In the genomic region with DNA sequence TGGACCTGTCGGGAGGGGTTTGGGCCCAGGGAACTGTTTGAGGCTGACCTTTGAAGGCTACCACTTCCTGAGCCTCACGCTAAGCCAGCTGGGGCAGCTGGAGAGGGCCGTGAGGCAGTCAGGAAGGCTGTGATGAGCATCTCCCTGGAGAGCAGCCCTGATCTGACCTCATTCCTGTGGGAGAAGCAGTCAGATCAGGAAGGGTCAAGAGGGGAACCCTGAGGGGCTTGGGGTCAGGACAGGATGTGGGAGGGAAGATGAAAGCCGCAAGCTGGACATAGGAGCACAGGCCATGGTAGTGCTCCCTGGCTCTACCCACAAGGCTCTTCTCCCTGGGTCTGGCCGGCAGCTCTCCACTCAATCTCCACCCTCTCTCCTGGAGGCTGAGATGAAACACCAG, we compare ENCODE assay signal across 14 mouse cellular contexts. TPM values are rescaled to one million over a fixed set of nuclear protein-coding genes. Genes with fewer than 3 reads are reported as not detected.
DNase-seq lines count a peak whose midpoint lies in the region; ATAC-seq and TF ChIP-seq lines count a peak whose summit lies in the region.
"Had no signal": no experiment of that assay in that cellular context is flagged by ENCODE, and none has a peak within 500 bp of the region (broad histone marks: within the 10 kb centered on the region; RNA-seq: fewer than 3 reads in every experiment).

No protein-coding gene starts in this region.

- ATAC-seq in midbrain, embryonic 11.5 days (ENCODE audit: low FRiP score) = peak; percentile 30; the same call in 1 of the 2 replicates
- ATAC-seq in midbrain, embryonic 16.5 days = no peak
- ATAC-seq in kidney, embryonic 15.5 days (replicated peaks; ENCODE audit: low FRiP score) = 0 out of 2 replicates have a peak, but pooled peaks have one; percentile 7
- ATAC-seq in frontal cortex, adult (ENCODE audit: low TSS enrichment) = no peak

- no peak overlapping the region for H3K4me3 ChIP-seq in gastrocnemius, adult 2 months
- H3K4me3 ChIP-seq in midbrain, embryonic 11.5 days (ENCODE audit: low read depth, low read length) = no peak overlapping the region
- no peak overlapping the region for H3K4me3 ChIP-seq in midbrain, embryonic 16.5 days (ENCODE audit: low read depth, low read length)
- H3K4me3 ChIP-seq in kidney, embryonic 15.5 days (replicated peaks) = no peak overlapping the region
- H3K4me3 ChIP-seq: liver, embryonic 15.5 days; midbrain, embryonic 13.5 days; neural tube, embryonic 12.5 days had no signal

- H3K9ac ChIP-seq in midbrain, embryonic 11.5 days (ENCODE audit: low read length) = no peak overlapping the region
- H3K9ac ChIP-seq in midbrain, embryonic 16.5 days (ENCODE audit: low read depth, low read length) = no peak overlapping the region
- no peak overlapping the region for H3K9ac ChIP-seq in kidney, embryonic 15.5 days
- H3K9ac ChIP-seq: liver, embryonic 15.5 days; midbrain, embryonic 13.5 days; neural tube, embryonic 12.5 days had no signal

- H3K4me2 ChIP-seq in midbrain, embryonic 11.5 days = no peak overlapping the region
- no peak overlapping the region for H3K4me2 ChIP-seq in midbrain, embryonic 16.5 days (ENCODE audit: low read length)
- H3K4me2 ChIP-seq in kidney, embryonic 15.5 days = no peak overlapping the region
- H3K4me2 ChIP-seq: liver, embryonic 15.5 days; midbrain, embryonic 13.5 days; neural tube, embryonic 12.5 days had no signal

- intact Hi-C loops in gastrocnemius, adult 2 months (cut with DNase I) = no loop called here

- TF ChIP-seq CTCF in gastrocnemius, adult 2 months (IDR thresholded peaks at IDR 0.05) = no peak

- no peaks in the 10 kb centered on the region for H3K27me3 ChIP-seq in midbrain, embryonic 11.5 days (ENCODE audit: control insufficient read depth, insufficient read depth, low read length)
- no peaks in the 10 kb centered on the region for H3K27me3 ChIP-seq in midbrain, embryonic 16.5 days (ENCODE audit: control insufficient read depth, insufficient read depth, low read depth, low read length)
- peaks cover 33% of the 10 kb centered on the region for H3K27me3 ChIP-seq in kidney, embryonic 15.5 days
- H3K27me3 ChIP-seq: liver, embryonic 15.5 days; midbrain, embryonic 13.5 days; neural tube, embryonic 12.5 days had no signal

- DNase-seq in gastrocnemius, adult 2 months = peak; percentile 16
- DNase-seq in gastrocnemius, postnatal 10 days = no peak
- peak; percentile 56 for DNase-seq in midbrain, embryonic 11.5 days (ENCODE audit: low spot score, missing footprints)
- DNase-seq in mesoderm, embryonic 11.5 days (ENCODE audit: low read depth, low spot score) = peak; percentile 51
- DNase-seq in cerebellum, postnatal 25 days = no peak
- DNase-seq: adrenal gland, postnatal 25 days; B cell, adult 2 months; cerebellum, postnatal 36 days had no signal

- H3K27ac ChIP-seq in gastrocnemius, adult 2 months = no peak overlapping the region
- no peak overlapping the region for H3K27ac ChIP-seq in midbrain, embryonic 11.5 days (ENCODE audit: low read depth, low read length)
- no peak overlapping the region for H3K27ac ChIP-seq in midbrain, embryonic 16.5 days (ENCODE audit: low read length)
- H3K27ac ChIP-seq in kidney, embryonic 15.5 days = no peak overlapping the region
- H3K27ac ChIP-seq: liver, embryonic 15.5 days; midbrain, embryonic 13.5 days; neural tube, embryonic 12.5 days had no signal

- WGBS in midbrain, embryonic 11.5 days = 39% methylated on average over 5 of the region's 5 CpGs
- 52% methylated on average over 5 of the region's 5 CpGs for WGBS in midbrain, embryonic 16.5 days
- WGBS in kidney, embryonic 15.5 days = 26% methylated on average over 5 of the region's 5 CpGs

- no peaks in the 10 kb centered on the region for H3K36me3 ChIP-seq in midbrain, embryonic 11.5 days (ENCODE audit: control insufficient read depth, insufficient read depth, low read length)
- H3K36me3 ChIP-seq in midbrain, embryonic 16.5 days (ENCODE audit: control insufficient read depth, insufficient read depth, low read length) = peaks cover 2% of the 10 kb centered on the region; the same call in 1 of the 2 replicates
- peaks cover 19% of the 10 kb centered on the region for H3K36me3 ChIP-seq in kidney, embryonic 15.5 days
- H3K36me3 ChIP-seq: neural tube, embryonic 12.5 days had no signal

- H3K9me3 ChIP-seq in midbrain, embryonic 11.5 days (ENCODE audit: control insufficient read depth, low read length) = no peaks in the 10 kb centered on the region
- H3K9me3 ChIP-seq in midbrain, embryonic 16.5 days (replicated peaks; ENCODE audit: control insufficient read depth, low read length, poor library complexity, severe bottlenecking) = no peaks in the 10 kb centered on the region
- H3K9me3 ChIP-seq in kidney, embryonic 15.5 days (replicated peaks) = no peaks in the 10 kb centered on the region
- H3K9me3 ChIP-seq: liver, embryonic 15.5 days; midbrain, embryonic 13.5 days; neural tube, embryonic 12.5 days had no signal

- H3K4me1 ChIP-seq in midbrain, embryonic 11.5 days (ENCODE audit: control insufficient read depth, insufficient read depth, low read length) = peaks cover 2% of the 10 kb centered on the region; the same call in 1 of the 2 replicates
- peaks cover 1% of the 10 kb centered on the region for H3K4me1 ChIP-seq in midbrain, embryonic 16.5 days (ENCODE audit: control insufficient read depth, insufficient read depth, low read length)
- H3K4me1 ChIP-seq in kidney, embryonic 15.5 days = peaks cover 31% of the 10 kb centered on the region

RNA-seq across cellular contexts. Expression of gene Comt, which starts 27.2 kb away (rescaled TPM):
- 10 to 100 TPM; 35.4 to 43.5 TPM for total RNA-seq in gastrocnemius, adult 2 months (2021)
- 10 to 100 TPM; 44.1 to 47.3 TPM for total RNA-seq in gastrocnemius, postnatal 10 days (2021)
- polyA plus RNA-seq in midbrain, embryonic 11.5 days (2014; fragmentation: Nextera tagmentation; extraction: Ambion mirVana) = 50.8 and 52.5 TPM in 2 replicates
- 96.6 and 112 TPM in 2 replicates for polyA plus RNA-seq in midbrain, embryonic 16.5 days (2015; fragmentation: Nextera tagmentation; extraction: Ambion mirVana)
- polyA plus RNA-seq in kidney, embryonic 15.5 days (2015; fragmentation: Nextera tagmentation; extraction: Ambion mirVana) = 97.2 and 103 TPM in 2 replicates

RNA-seq across cellular contexts. Expression of gene Txnrd2, which starts 27.7 kb away (rescaled TPM):
- total RNA-seq in gastrocnemius, adult 2 months (2021) = 10 to 100 TPM; 18.9 to 21.4 TPM
- 10 to 100 TPM; 12.9 to 13.6 TPM for total RNA-seq in gastrocnemius, postnatal 10 days (2021)
- 21.0 and 22.7 TPM in 2 replicates for polyA plus RNA-seq in midbrain, embryonic 11.5 days (2014; fragmentation: Nextera tagmentation; extraction: Ambion mirVana)
- polyA plus RNA-seq in midbrain, embryonic 16.5 days (2015; fragmentation: Nextera tagmentation; extraction: Ambion mirVana) = 36.6 and 37.0 TPM in 2 replicates
- 28.1 and 29.1 TPM in 2 replicates for polyA plus RNA-seq in kidney, embryonic 15.5 days (2015; fragmentation: Nextera tagmentation; extraction: Ambion mirVana)

RNA-seq across cellular contexts. Expression of gene Gnb1l, which starts 44.7 kb away (rescaled TPM):
- total RNA-seq in gastrocnemius, adult 2 months (2021) = 1 to 10 TPM; 4.0 to 4.4 TPM
- total RNA-seq in gastrocnemius, postnatal 10 days (2021) = 1 to 10 TPM; 4.3 to 4.6 TPM
- 10.3 and 12.9 TPM in 2 replicates for polyA plus RNA-seq in midbrain, embryonic 11.5 days (2014; fragmentation: Nextera tagmentation; extraction: Ambion mirVana)
- 16.5 and 17.6 TPM in 2 replicates for polyA plus RNA-seq in midbrain, embryonic 16.5 days (2015; fragmentation: Nextera tagmentation; extraction: Ambion mirVana)
- polyA plus RNA-seq in kidney, embryonic 15.5 days (2015; fragmentation: Nextera tagmentation; extraction: Ambion mirVana) = 13.7 and 17.2 TPM in 2 replicates

RNA-seq across cellular contexts. Expression of gene Rtl10, which starts 44.9 kb away (rescaled TPM):
- total RNA-seq in gastrocnemius, adult 2 months (2021) = 1 to 10 TPM; 3.2 to 4.1 TPM
- total RNA-seq in gastrocnemius, postnatal 10 days (2021) = 1 to 10 TPM; 3.9 to 5.2 TPM
- 2.0 and 2.1 TPM in 2 replicates for polyA plus RNA-seq in midbrain, embryonic 11.5 days (2014; fragmentation: Nextera tagmentation; extraction: Ambion mirVana)
- 3.3 and 3.5 TPM in 2 replicates for polyA plus RNA-seq in midbrain, embryonic 16.5 days (2015; fragmentation: Nextera tagmentation; extraction: Ambion mirVana)
- 3.1 and 3.3 TPM in 2 replicates for polyA plus RNA-seq in kidney, embryonic 15.5 days (2015; fragmentation: Nextera tagmentation; extraction: Ambion mirVana)

Comparison
In these comparisons a context has a peak if more than half of its experiments do, and no peak if none do; other contexts are left out.
1. DNase-seq: peak in gastrocnemius, adult 2 months (single experiment), midbrain, embryonic 11.5 days (single experiment) and mesoderm, embryonic 11.5 days (single experiment); none in gastrocnemius, postnatal 10 days (single experiment) and cerebellum, postnatal 25 days (0 of 2).
2. ATAC-seq: peak in midbrain, embryonic 11.5 days (single experiment) and kidney, embryonic 15.5 days (single experiment); none in midbrain, embryonic 16.5 days (single experiment) and frontal cortex, adult (single experiment).